Mouse (Mus musculus) embryonic fibroblast, embryonic 13.5 days (primary cell): Measurements from ENCODE around the gene Helb.

Experiments
- CTCF ChIP-seq: IDR thresholded peaks from 2 replicates; pipeline ENCODE4 v1.5.1; 2011; ENCODE audit warnings: mild to moderate bottlenecking, control low read depth, low read length, moderate library complexity, borderline replicate concordance; ENCODE audit not compliant: insufficient read depth
- POLR2A ChIP-seq: IDR thresholded peaks from 2 replicates; pipeline ENCODE4 v1.6.1; 2011; ENCODE audit warnings: low read depth, mild to moderate bottlenecking, control low read depth, low read length, moderate library complexity

- no peak for TF ChIP-seq POLR2A
- TF ChIP-seq CTCF, result no peak
Observed at GRCm38 (mm10) chr10:120114493-120114892, 1.7 kb upstream of the Helb start.
